Mouse (Mus musculus) adrenal gland, postnatal 10 days (tissue): ENCODE results near the gene Iqgap3. TPM values are rescaled to one million over a fixed set of nuclear protein-coding genes. Genes with fewer than 3 reads are reported as not detected.

ENCODE experiments used
- DNase-seq: peaks from one replicate; pipeline ENCODE4 v3.0.0; 2021; ENCODE audit warnings: mixed read lengths
- long read RNA-seq, 2 experiments: library from polyadenylated mRNA; stranded (forward); transcript quantifications; one replicate each; pipeline ENCODE4 v2.0.0; 2021
- total RNA-seq, 2 experiments: library from RNA; stranded (reverse); gene quantifications; 2 replicates each; pipeline ENCODE4 v1.2.3; 2021

Iqgap3 gene
- total RNA-seq, result 10 to 100 TPM in 1 of 2 experiments, 1 to 10 TPM in 1; 6.9 to 11.5 TPM
- long read RNA-seq, experiment 1, partial matches to known transcripts, result 1 of 2 reads
- long read RNA-seq, experiment 1, other reads (novel, unspliced or antisense), result 1 of 2 reads
- long read RNA-seq, experiment 2, full-length matches to known transcripts, result 3 of 8 reads
- long read RNA-seq, experiment 2, partial matches to known transcripts, result 4 of 8 reads
- long read RNA-seq, experiment 2, other reads (novel, unspliced or antisense), result 1 of 8 reads

DNA sequence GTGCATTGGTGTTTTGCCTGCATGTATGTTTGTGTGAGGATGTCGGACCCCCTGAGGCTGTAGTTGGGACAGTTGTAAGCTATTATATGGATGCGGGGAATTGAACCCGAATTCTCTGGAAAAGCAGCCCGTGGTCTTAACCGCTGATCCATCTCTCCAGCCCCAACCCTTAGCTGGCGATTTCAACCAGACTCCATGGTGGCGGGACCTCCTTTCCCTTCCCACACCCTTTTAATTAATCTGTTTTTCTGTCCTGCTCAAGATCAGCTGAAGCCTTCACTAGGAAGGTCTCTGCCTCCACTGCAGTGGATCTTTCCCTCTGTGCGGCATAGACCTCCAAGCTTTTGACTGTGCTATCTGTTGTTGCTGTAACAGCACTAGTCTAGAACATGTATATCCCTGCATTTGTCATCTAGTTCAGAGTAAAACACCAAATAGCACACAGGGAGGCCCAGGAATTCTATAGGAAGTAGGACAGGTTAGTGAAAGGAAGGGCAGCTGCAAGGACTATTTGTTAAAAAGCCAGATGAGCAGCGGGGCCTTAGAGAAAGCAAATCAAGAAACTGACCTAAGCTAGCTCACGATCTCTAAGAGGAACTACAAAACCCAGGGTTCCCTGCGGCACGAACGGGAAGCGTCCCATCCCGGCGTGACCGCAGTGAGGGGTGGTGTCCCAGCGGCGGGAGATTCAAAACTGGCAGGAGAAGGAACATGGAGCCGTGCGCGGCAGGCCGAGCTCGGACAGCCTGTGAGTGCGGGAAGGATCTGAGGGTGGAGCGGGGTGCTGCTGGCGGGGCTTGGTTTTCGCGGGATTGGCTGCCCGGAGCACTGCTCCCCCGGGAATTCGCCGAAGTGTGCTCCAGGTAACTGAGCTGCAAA, at the start of gene Iqgap3:
TSS of gene Iqgap3 (plus strand) at position 627 of the 879 bp plus-strand sequence.
- peak; percentile 93 for DNase-seq

GRCm38 (mm10) chr3:88033506-88033905, 48.3 kb upstream of the Iqgap3 start:
- no peak for DNase-seq

- no peak for DNase-seq
Measured at GRCm38 (mm10) chr3:88035561-88036293, 46.0 kb upstream of the Iqgap3 start.

DNA sequence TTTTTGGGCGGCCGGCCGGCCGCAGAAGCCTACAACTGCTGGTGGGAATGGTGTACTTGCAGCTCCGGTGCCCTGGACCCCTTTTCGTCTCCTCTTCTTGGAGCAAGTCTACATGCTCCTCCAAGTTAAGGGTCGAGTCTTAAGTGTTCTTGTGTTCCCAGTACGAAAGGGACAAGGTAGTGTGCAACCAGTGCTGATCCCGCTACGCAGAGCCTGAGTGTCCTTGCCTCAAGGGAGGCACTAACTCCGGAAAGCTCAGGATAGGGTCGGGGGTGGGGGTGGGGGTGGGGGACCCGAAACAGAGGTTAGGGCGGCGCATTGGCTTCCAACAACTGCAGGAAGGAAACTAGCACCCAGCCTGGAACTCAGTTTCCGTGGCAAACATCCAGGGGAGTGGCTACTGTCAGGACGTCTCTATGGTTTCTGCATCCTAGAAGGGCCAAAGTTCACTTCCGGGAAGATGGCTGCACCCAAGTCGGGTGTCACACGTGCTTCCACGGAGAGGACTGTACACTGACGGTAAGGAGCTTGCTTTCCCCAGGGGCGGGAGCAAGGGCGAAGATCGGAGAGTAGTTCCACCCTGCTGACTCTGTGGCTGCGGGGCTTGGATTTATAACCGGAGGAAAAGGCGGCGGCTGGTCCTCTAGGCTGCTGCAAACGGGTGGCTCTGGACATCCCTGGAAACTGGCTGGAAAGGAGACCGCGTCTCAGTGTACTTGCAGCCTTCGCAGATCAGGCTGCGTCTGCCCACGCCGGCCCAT, 38.9 kb upstream of the Iqgap3 start, which contains the start of gene Gpatch4:
TSS of gene Gpatch4 (plus strand) at position 448 of the 761 bp plus-strand sequence.
- DNase-seq, result peak; percentile 89

DNA sequence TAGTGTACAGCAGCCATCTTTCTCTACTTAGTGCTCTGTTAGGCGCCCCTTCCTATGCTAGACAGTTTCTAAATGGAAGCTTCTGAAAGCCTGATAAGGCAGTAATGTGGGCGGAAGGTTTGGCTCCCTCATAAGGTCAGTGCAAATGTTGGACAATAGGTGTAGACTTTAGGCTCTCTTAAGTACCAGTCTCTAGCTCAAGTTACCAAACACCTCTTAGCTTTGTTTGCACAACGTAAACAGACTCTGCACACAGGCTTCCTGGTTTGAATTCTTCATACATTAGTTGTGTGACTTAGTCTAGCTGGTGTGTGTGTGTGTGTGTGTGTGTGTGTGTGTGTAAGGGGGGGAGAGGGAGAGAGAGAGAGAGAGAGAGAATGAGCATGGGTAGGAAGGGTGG, 32.2 kb upstream of the Iqgap3 start:
- no peak for DNase-seq

GRCm38 (mm10) chr3:88057030-88057429, 24.7 kb upstream of the Iqgap3 start:
- DNase-seq, result no peak

DNA sequence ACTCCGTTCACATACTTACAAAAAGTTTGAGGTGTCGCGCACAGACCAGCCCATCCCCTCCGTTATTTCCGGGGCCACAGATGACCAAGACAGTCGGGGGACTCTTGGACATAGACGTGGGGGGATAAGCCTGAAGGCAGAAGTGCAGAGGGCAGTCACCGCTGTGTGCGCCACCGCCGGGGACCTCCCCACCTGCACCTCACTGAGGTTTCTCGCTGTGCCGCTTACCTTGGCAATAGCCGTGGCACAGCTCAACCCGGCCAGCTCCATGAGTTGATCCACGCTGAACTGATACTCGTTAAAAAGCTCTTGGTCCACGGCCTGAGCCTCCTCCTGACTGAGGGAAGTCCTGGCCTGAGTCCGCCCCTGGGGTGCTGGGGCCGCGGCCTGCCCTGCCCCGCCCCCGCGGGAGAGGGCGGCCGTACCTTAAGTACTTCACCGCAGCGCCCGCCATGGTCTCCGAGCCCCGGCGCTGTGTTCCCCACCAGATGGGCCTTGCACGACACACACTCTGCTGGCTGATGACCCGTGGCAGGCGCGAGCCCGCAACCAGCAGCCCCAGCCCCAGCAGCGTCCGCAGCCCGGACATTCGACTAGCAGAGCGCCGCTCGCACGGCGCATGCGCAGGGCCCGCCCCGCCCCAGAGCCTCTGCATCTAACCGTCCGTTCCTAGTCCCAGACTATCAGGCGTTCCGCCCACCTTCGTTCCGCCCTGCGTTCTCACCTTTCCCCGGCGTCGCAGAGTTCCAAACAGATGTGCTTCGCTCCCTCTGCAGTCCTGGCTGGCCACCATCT, 23.7 kb upstream of the Iqgap3 start, which contains the start of gene Naxe:
TSS of gene Naxe (minus strand) at position 594 of the 795 bp plus-strand sequence.
- DNase-seq, result peak; percentile 92

DNA sequence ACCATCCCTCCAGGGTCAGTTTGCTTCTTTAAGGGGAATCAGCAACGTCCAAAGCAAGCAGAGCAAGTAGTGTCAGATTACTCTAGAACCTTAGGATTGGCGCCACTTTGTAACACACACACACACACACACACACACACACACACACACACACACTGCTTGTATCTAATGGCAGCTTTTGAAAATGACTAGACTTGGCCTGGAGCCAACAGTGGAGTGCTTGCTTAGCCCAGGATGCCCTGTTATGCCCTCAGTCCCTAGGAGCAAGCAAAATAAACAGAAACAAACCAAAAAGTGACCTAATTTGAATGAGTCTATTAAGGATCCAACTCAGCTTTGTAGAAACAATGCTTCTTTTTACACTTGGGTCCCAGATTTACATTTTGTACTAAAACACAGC, 13.4 kb upstream of the Iqgap3 start:
- DNase-seq, result no peak

DNA sequence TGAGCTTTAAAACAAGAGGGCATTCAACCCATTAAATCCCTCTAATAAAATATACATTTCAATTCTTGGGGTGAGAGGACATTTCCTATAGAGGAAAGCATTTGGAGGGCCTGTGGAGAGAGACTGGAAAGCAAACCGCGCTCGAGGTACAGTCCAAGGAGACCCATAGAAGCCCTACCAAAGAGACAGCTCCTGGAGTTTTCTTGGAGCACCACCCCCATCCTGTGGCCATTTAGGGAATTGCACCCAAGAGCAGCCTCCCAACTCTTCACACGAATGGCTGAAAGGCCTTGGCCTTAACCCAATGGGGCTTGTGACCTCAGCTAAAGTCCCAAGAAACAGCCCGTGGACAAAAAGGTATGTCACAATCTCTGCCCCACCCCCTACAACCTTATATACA, 10.0 kb upstream of the Iqgap3 start:
- DNase-seq, result peak; percentile 93

DNA sequence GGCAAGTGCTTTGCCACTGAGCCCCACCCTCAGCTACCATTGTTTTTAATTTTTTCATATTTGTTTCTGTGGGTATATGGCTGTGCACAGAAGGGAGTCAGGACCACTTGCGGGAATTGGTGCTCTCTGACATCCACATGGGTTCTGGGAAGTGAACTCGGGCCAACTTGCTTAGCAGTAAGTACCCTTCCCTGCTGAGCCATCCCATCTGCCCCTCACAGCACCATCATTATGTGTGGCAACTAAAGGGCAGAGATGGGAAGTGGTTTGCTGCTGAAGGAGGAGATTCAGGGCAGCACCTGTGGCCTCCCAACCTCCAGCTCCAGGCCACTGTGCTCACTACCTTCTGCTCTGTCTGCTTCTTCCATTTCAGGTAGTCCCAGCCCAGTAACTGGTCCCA, 8.1 kb upstream of the Iqgap3 start:
- DNase-seq, result no peak

DNA sequence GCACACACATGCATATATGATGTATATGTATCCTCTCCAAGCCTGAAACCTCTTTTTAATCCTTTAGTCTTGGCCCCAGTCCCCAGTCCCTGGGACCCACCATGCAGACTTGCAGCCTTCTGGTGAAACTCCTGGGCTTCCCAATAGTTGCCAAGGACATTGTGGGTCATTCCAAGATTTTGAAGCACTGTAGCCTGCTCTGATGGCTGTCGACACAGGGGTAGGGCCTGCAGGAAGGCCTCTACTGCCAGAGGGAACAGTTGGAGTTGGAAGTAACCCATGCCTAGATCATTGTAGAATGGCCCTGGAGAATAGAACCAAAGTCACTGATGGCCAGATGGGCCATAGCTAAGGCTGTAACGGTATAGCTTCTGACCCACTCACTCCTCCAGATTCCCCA, 7.4 kb upstream of the Iqgap3 start:
- no peak for DNase-seq

DNA sequence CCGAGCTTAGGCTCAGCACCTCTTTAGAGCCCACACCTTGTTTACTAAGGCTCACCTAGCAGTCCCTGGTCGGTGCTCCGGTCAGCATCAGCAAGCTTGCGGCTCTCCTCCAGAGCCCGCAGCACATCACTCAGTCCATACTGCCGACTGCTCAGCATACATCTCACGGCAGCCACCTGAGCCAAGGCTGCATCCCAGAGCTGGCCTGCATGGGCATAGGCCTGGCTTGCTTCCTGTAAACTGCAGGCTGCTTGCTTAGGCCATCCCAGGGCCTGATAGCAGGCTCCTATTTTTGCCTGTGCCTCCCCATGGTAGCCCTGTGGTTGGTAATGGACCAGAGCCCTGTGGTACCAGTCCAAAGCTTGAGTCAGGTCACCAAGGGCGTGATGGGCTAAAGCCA, 7.0 kb upstream of the Iqgap3 start:
- DNase-seq, result no peak

DNA sequence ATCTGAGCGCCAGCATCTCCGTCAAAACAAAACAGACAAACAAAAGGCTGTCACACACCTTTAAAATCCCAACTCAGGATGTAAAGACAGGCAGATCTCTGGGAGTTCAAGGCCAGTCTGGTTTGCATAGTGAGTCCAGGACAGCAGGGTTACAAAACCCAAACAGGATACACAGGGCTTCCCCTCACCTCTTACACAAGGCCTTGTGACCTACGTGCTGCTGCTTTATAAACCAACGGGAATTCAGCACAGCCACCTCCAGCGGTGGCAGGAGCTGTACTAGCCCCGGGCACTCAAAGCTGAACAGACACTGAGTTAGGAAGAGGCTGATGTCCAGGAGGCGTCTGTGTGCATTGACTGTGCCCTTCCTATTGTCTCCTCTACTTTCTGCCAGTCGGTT, 4.3 kb upstream of the Iqgap3 start:
- no peak for DNase-seq

GRCm38 (mm10) chr3:88078204-88078603, 3.6 kb upstream of the Iqgap3 start, which contains the start of gene Ttc24:
Gene Ttc24 (minus strand): TSS chr3:88078304.
- DNase-seq, result no peak

DNA sequence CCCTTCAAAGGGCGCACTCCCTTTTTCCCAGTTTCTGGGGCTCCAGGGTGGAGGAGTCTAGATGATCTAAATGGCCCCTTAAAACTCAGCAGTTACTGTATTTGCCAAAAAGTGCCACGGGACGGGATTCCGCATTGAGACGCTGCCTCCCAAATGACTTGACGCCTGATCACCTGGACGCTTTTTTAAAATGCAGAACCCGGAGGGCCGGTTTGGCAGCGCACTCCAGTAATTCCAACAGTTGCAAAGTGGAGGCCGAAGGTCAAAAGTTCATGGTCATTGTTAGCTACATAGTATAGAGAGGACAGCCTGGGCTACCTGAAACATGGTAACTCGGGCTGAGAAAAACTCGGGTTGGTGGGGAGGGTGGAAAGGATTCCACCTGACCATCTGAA, 450 bp downstream of the Iqgap3 start:
- DNase-seq, result no peak

DNA sequence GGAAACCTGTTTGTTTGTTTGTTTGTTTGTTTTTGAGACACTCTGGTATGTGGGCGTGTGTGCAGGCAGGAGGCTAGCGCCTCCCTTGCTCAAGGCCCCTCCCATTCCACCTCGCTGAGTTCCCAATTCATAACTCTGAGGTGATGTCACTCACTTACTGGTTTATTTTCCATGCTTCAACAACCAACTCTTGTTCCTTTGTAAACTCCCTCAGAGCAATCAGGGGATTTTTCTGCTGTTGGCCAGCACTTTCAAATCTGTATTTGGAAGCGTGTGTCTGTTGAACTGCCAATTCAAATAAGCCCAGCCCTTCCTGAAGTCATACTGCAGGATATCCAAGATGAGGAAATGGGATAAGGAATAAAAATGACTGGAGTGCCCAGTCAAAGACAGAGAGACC, 892 bp downstream of the Iqgap3 start:
- DNase-seq, result no peak

- DNase-seq, result no peak
Measured at GRCm38 (mm10) chr3:88084001-88084400, 2.2 kb downstream of the Iqgap3 start.

- DNase-seq, result no peak
Measured at GRCm38 (mm10) chr3:88085459-88085858, 3.7 kb downstream of the Iqgap3 start.

DNA sequence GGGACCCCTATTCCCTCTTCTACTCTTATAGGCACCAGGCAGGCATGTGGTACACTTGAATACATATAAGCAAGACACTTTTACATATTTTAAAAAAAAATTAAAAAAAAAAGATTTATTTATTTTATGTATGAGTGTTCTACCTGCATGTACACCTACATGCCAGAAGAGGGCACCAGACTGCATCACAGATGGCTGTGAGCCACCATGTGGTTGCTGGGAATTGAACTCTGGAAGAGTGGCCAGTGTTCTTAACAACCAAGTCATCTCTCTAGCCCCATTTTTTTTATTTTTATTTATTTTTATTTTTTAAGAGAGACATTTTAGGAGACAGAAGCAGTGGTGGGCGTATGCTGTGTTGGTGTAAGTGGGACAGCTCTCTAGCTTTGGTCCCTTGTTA, 5.9 kb downstream of the Iqgap3 start:
- peak; percentile 40 for DNase-seq

DNA sequence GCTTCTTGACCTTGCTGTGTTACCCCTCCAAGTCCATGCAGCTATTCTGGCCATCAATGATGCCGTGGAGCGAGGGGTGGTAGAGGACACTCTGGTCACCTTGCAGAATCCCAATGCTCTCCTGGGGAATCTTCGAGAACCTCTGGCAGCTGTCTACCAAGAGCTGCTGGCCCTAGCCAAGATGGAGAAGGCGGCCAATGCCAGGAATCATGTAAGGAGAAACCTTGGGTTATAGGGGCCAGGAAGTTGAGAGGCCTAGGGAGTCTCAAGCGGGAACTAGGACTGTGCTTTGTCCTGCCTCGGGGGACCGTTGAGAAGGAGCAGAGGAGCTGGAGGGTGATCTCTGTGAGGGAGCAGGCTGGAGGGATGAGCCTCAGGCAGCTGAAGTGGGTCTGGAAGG, 8.3 kb downstream of the Iqgap3 start:
- no peak for DNase-seq

- no peak for DNase-seq
Measured at GRCm38 (mm10) chr3:88090616-88091015, 8.8 kb downstream of the Iqgap3 start.
